Comparison of ENCODE assay signal across 8 mouse cellular contexts in genomic region chr16:23988466-23989208, GRCm38 (mm10). TPM values are rescaled to one million over a fixed set of nuclear protein-coding genes. Genes with fewer than 3 reads are reported as not detected.
A peak's percentile ranks its signal among the peaks of the same experiment; 100 is the strongest.
DNase-seq lines count a peak whose midpoint lies in the region; ATAC-seq lines count a peak whose summit lies in the region.

TSS of gene Gm37419 (plus strand) at chr16:23988482.
TSS of gene Bcl6 (minus strand) at chr16:23988852.

- intact Hi-C loops in left cerebral cortex, postnatal 4 days (cut with DNase I), result loop anchor here (5.0 to 10.0 kb wide), 3 partner anchors 826 to 1274 kb away; no protein-coding TSS in a partner anchor

- under 1% methylated on average over 66 of the region's 68 CpGs for WGBS in midbrain, embryonic 11.5 days

- H3K4me3 ChIP-seq in midbrain, embryonic 11.5 days (ENCODE audit: low read depth, low read length), result peak within 1 kb of the TSS; percentile 52

- peaks cover 18% of the 10 kb centered on the region for H3K4me1 ChIP-seq in midbrain, embryonic 11.5 days (ENCODE audit: control insufficient read depth, insufficient read depth, low read length)

- peak within 1 kb of the TSS; percentile 82 for H3K4me2 ChIP-seq in midbrain, embryonic 11.5 days

- DNase-seq in adrenal gland, postnatal 10 days, result peak; percentile 90
- peak; percentile 86 for DNase-seq in embryo, embryonic 9.5 days (ENCODE audit: extremely low spot score)
- peak; percentile 99 for DNase-seq in heart, adult 11 months
- peak; percentile 88 for DNase-seq in kidney, adult 11 months
- DNase-seq in left cerebral cortex, postnatal 4 days, result peak; percentile 82
- peak; percentile 97 for DNase-seq in midbrain, embryonic 11.5 days (ENCODE audit: low spot score, missing footprints)
- DNase-seq in right cerebral cortex, postnatal 4 days, result peak; percentile 82
- DNase-seq in yolk sac, embryonic 10.5 days (ENCODE audit: low spot score), result peak; percentile 90

- peak; percentile 83 for ATAC-seq in midbrain, embryonic 11.5 days (ENCODE audit: low FRiP score)

- no peaks in the 10 kb centered on the region for H3K9me3 ChIP-seq in midbrain, embryonic 11.5 days (ENCODE audit: control insufficient read depth, low read length)

- H3K27me3 ChIP-seq in midbrain, embryonic 11.5 days (ENCODE audit: control insufficient read depth, insufficient read depth, low read length), result peaks cover 25% of the 10 kb centered on the region

- H3K27ac ChIP-seq in midbrain, embryonic 11.5 days (ENCODE audit: low read depth, low read length), result peak within 1 kb of the TSS; percentile 94

- H3K36me3 ChIP-seq in midbrain, embryonic 11.5 days (ENCODE audit: control insufficient read depth, insufficient read depth, low read length), result no peaks in the 10 kb centered on the region

- H3K9ac ChIP-seq in midbrain, embryonic 11.5 days (ENCODE audit: low read length), result peak within 1 kb of the TSS; percentile 78

RNA-seq across cellular contexts. Expression of gene Gm37419, which starts in this region (rescaled TPM):
- not detected for total RNA-seq in adrenal gland, postnatal 10 days (2021)
- not detected for total RNA-seq in left cerebral cortex, postnatal 4 days (2021)
- polyA plus RNA-seq in midbrain, embryonic 11.5 days (2014; fragmentation: Nextera tagmentation; extraction: Ambion mirVana), result not detected in 2 replicates

RNA-seq across cellular contexts. Expression of gene Bcl6, which starts in this region (rescaled TPM):
- 10 to 100 TPM; 46.6 to 53.6 TPM for total RNA-seq in adrenal gland, postnatal 10 days (2021)
- 10 to 100 TPM; 21.0 to 22.4 TPM for total RNA-seq in left cerebral cortex, postnatal 4 days (2021)
- polyA plus RNA-seq in midbrain, embryonic 11.5 days (2014; fragmentation: Nextera tagmentation; extraction: Ambion mirVana), result 0.11 TPM in 1 of 2 replicates, not detected in the other

Comparison
In these comparisons a context has a peak if more than half of its experiments do, and no peak if none do; other contexts are left out.
1. Peak in every context shown above with its lines: DNase-seq, ATAC-seq, H3K4me3 ChIP-seq and H3K27ac ChIP-seq.
2. Peak in DNase-seq, ATAC-seq, H3K4me3 ChIP-seq, H3K27ac ChIP-seq, H3K9ac ChIP-seq and H3K4me2 ChIP-seq in midbrain, embryonic 11.5 days; RNA of the genes that start here not detected or under 1 TPM.